Comparison of ENCODE assay signal across 9 mouse cellular contexts in genomic region chr8:90832576-90833289, GRCm38 (mm10). TPM values are rescaled to one million over a fixed set of nuclear protein-coding genes. Genes with fewer than 3 reads are reported as not detected.
A peak's percentile ranks its signal among the peaks of the same experiment; 100 is the strongest.
DNase-seq lines count a peak whose midpoint lies in the region; ATAC-seq and TF ChIP-seq lines count a peak whose summit lies in the region.
"Had no signal": no experiment of that assay in that cellular context is flagged by ENCODE, and none has a peak within 500 bp of the region (broad histone marks: within the 10 kb centered on the region; RNA-seq: fewer than 3 reads in every experiment).

No protein-coding gene starts in this region.

- no peaks in the 10 kb centered on the region for H3K9me3 ChIP-seq in liver, postnatal 0 days (ENCODE audit: low read length)
- H3K9me3 ChIP-seq: hindbrain, embryonic 15.5 days had no signal

- DNase-seq in heart, adult 9 months (ENCODE audit: low spot score in 2 of 2) = peak; percentile 32 to 35
- DNase-seq in heart, postnatal 14 days = no peak
- peak; percentile 83 for DNase-seq in ES-CJ7 (ENCODE audit: low read depth, low spot score)
- DNase-seq in cerebellum, adult 9-10 months = peak; percentile 45
- DNase-seq in liver, postnatal 0 days = peak; percentile 24
- DNase-seq in left cerebral cortex, postnatal 10 days (ENCODE audit: extremely low spot score in 1 of 2, low spot score in 2 of 2) = no peak
- DNase-seq in lung, adult 2 months = no peak
- DNase-seq in lung, postnatal 4 days = no peak

- peak; percentile 26; the same call in 1 of the 2 replicates for ATAC-seq in liver, postnatal 0 days

- no peak overlapping the region for H3K9ac ChIP-seq in liver, postnatal 0 days (replicated peaks)
- H3K9ac ChIP-seq: hindbrain, embryonic 15.5 days had no signal

- H3K36me3 ChIP-seq in liver, postnatal 0 days (replicated peaks; ENCODE audit: insufficient read depth, low read length) = no peaks in the 10 kb centered on the region
- H3K36me3 ChIP-seq: hindbrain, embryonic 15.5 days had no signal

- intact Hi-C loops in heart, postnatal 14 days (cut with DNase I) = no loop called here
- intact Hi-C loops in left cerebral cortex, postnatal 10 days (cut with DNase I) = no loop called here

- no peak overlapping the region for H3K4me3 ChIP-seq in liver, postnatal 0 days (ENCODE audit: low read depth, low read length)
- no peak overlapping the region for H3K4me3 ChIP-seq in lung, adult 2 months (replicated peaks; ENCODE audit: extremely low read depth, low read depth, low read length)
- H3K4me3 ChIP-seq: hindbrain, embryonic 15.5 days had no signal

- no peaks in the 10 kb centered on the region for H3K27me3 ChIP-seq in liver, postnatal 0 days (ENCODE audit: insufficient read depth, low read length)
- H3K27me3 ChIP-seq: hindbrain, embryonic 15.5 days had no signal

- no peak for TF ChIP-seq POLR2A in lung, adult 2 months (IDR thresholded peaks at IDR 0.05; ENCODE audit: borderline replicate concordance, extremely low read depth, low read depth, low read length)

- H3K27ac ChIP-seq in liver, postnatal 0 days (ENCODE audit: low read depth) = no peak overlapping the region
- H3K27ac ChIP-seq: hindbrain, embryonic 15.5 days had no signal

- WGBS in liver, postnatal 0 days (ENCODE audit: insufficient replicate concordance) = 24% methylated on average over 5 of the region's 5 CpGs
- WGBS in lung, adult 2 months = 63% methylated on average over 5 of the region's 5 CpGs

- no peak overlapping the region for H3K4me2 ChIP-seq in liver, postnatal 0 days (ENCODE audit: low read depth, low read length)
- H3K4me2 ChIP-seq: hindbrain, embryonic 15.5 days had no signal

- TF ChIP-seq EP300 in liver, postnatal 0 days (IDR thresholded peaks at IDR 0.05; ENCODE audit: low read depth) = no peak

- peaks cover 19% of the 10 kb centered on the region for H3K4me1 ChIP-seq in liver, postnatal 0 days (ENCODE audit: insufficient read depth)
- H3K4me1 ChIP-seq in lung, adult 2 months (ENCODE audit: control insufficient read depth, insufficient read depth, low read length) = peaks cover 9% of the 10 kb centered on the region

- no peak for TF ChIP-seq CTCF in liver, postnatal 0 days (IDR thresholded peaks at IDR 0.05; ENCODE audit: low read depth)
- no peak for TF ChIP-seq CTCF in lung, adult 2 months (IDR thresholded peaks at IDR 0.05; ENCODE audit: insufficient read depth, low read length)

RNA-seq across cellular contexts. Expression of gene Chd9, which starts 4.6 kb away (rescaled TPM):
- 10 to 100 TPM; 60.2 to 66.2 TPM for total RNA-seq in heart, postnatal 14 days (2021)
- 27.2 and 32.2 TPM in 2 replicates for polyA plus RNA-seq in liver, postnatal 0 days (2015; fragmentation: Nextera tagmentation; extraction: Ambion mirVana)
- 100 to 1,000 TPM in 1 of 2 experiments, 10 to 100 TPM in 1; 97.6 to 104 TPM for total RNA-seq in left cerebral cortex, postnatal 10 days (2021)
- polyA plus RNA-seq in lung, adult 2 months (2012; rRNA removed) = 93.5 and 129 TPM in 2 replicates

RNA-seq across cellular contexts. Expression of gene Gm19935, which starts 15.5 kb away (rescaled TPM):
- total RNA-seq in heart, postnatal 14 days (2021) = under 1 TPM in 1 of 2 experiments, not detected in 1; 0.76 TPM
- not detected in 2 replicates for polyA plus RNA-seq in liver, postnatal 0 days (2015; fragmentation: Nextera tagmentation; extraction: Ambion mirVana)
- total RNA-seq in left cerebral cortex, postnatal 10 days (2021) = under 1 TPM; 0.47 to 0.73 TPM
- 4.6 and 10.3 TPM in 2 replicates for polyA plus RNA-seq in lung, adult 2 months (2012; rRNA removed)

Comparison
In these comparisons a context has a peak if more than half of its experiments do, and no peak if none do; other contexts are left out.
1. DNase-seq: peak in heart, adult 9 months (2 of 2), ES-CJ7 (single experiment), cerebellum, adult 9-10 months (single experiment) and liver, postnatal 0 days (single experiment); none in heart, postnatal 14 days (0 of 2), left cerebral cortex, postnatal 10 days (0 of 2), lung, adult 2 months (single experiment) and lung, postnatal 4 days (0 of 2).